Mouse (Mus musculus) CH12.LX (cell line): ENCODE measurements at regions not wholly inside any gene's neighbourhood (a gene's known extent, or its start where the extent isn't known, plus 50 kb on each side); places are given as distances from the start of the nearest gene placed in this dataset.

Experiments used
- CTCF ChIP-seq, 2 experiments: IDR thresholded peaks in 1 of 2; conservative IDR thresholded peaks in 1 of 2; 2 replicates each; pipeline ENCODE4 v1.5.1; 2011 to 2012; ENCODE audit warnings: low read depth in 2 of 2, low read length in 2 of 2, improper control_type of control experiment in 1 of 2, inconsistent platforms in 1 of 2, mild to moderate bottlenecking in 1 of 2, moderate library complexity in 1 of 2
- EP300 ChIP-seq: IDR thresholded peaks from 2 replicates; pipeline ENCODE4 v1.6.1; 2011; ENCODE audit warnings: low read length, improper control_type of control experiment
- IRF4 ChIP-seq: IDR thresholded peaks from 2 replicates; pipeline ENCODE4 v1.6.1; 2014; ENCODE audit warnings: low read depth, mild to moderate bottlenecking, inconsistent platforms, low read length, improper control_type of control experiment
- PAX5 ChIP-seq: IDR thresholded peaks from 2 replicates; pipeline ENCODE4 v1.6.1; 2012; ENCODE audit warnings: low read length, inconsistent platforms, mixed read lengths
- POLR2A ChIP-seq: IDR thresholded peaks from 2 replicates; pipeline ENCODE4 v1.6.1; 2011; ENCODE audit warnings: low read depth, mild to moderate bottlenecking, improper control_type of control experiment, low read length
- RAD21 ChIP-seq: IDR thresholded peaks from 2 replicates; pipeline ENCODE4 v1.6.1; 2011; ENCODE audit warnings: low read depth, mild to moderate bottlenecking, low read length, improper control_type of control experiment, moderate library complexity
- RCOR1 ChIP-seq: conservative IDR thresholded peaks from 2 replicates; pipeline ENCODE4 v1.6.1; 2012; ENCODE audit warnings: low read depth, mild to moderate bottlenecking, inconsistent platforms, low read length, improper control_type of control experiment
- ZKSCAN1 ChIP-seq: IDR thresholded peaks from 2 replicates; pipeline ENCODE4 v1.6.1; 2012; ENCODE audit warnings: low read depth, inconsistent platforms, low read length, improper control_type of control experiment, borderline replicate concordance

- no peak for TF ChIP-seq RAD21
- TF ChIP-seq PAX5 = no peak
- no peak for TF ChIP-seq ZKSCAN1
- no peak for TF ChIP-seq EP300
- TF ChIP-seq POLR2A = no peak
- no peak for TF ChIP-seq RCOR1
- no peak for TF ChIP-seq CTCF (conservative IDR thresholded peaks at IDR 0.05 in 1 of 2, IDR thresholded peaks at IDR 0.05 in 1 of 2; ENCODE audit: low read depth in 2 of 2, low read length in 2 of 2)
- no peak for TF ChIP-seq IRF4
Observed at GRCm38 (mm10) chr3:102386091-102386490, 83.6 kb upstream of the Ngf start.
